Mouse (Mus musculus): ENCODE measurements around the gene Mtrf1l. TPM values are rescaled to one million over a fixed set of nuclear protein-coding genes. Genes with fewer than 3 reads are reported as not detected.
A peak's percentile ranks its signal among the peaks of the same experiment; 100 is the strongest.

Mtrf1l gene
- total RNA-seq, 2 experiments from 2014 or later = 9.1 to 10.4 TPM

GRCm38 (mm10) chr10:5805731-5806307, 17.9 kb downstream of the Mtrf1l start:
- peak; percentile 95 for DNase-seq (ENCODE audit: low spot score)
- intact Hi-C loops (cut with DNase I) = no loop called here

- intact Hi-C loops (cut with DNase I) = no loop called here
- DNase-seq (ENCODE audit: low spot score) = peak; percentile 97
Measured at GRCm38 (mm10) chr10:5805243-5805730, 18.4 kb downstream of the Mtrf1l start, which contains the start of gene Fbxo5. TSS of gene Fbxo5 (minus strand) at chr10:5805600.

GRCm38 (mm10) chr10:5804691-5805156, 19.0 kb downstream of the Mtrf1l start:
- intact Hi-C loops (cut with DNase I) = loop anchor here (1.0 to 5.0 kb wide), 2 partner anchors 19 to 38 kb away; partner anchors contain the start of gene Mtrf1l
- no peak for DNase-seq (ENCODE audit: low spot score)

GRCm38 (mm10) chr10:5803739-5804138, 20.0 kb downstream of the Mtrf1l start:
- intact Hi-C loops (cut with DNase I) = loop anchor here (1.0 to 5.0 kb wide), 2 partner anchors 20 to 39 kb away; partner anchors contain the start of gene Mtrf1l
- no peak for DNase-seq (ENCODE audit: low spot score)

GRCm38 (mm10) chr10:5802866-5803265, 20.8 kb downstream of the Mtrf1l start:
- intact Hi-C loops (cut with DNase I) = loop anchor here (5.0 kb wide), 1 partner anchor 39 kb away; no protein-coding TSS in a partner anchor
- DNase-seq (ENCODE audit: low spot score) = no peak

- no peak for DNase-seq (ENCODE audit: low spot score)
- intact Hi-C loops (cut with DNase I) = loop anchor here (5.0 kb wide), 1 partner anchor 42 kb away; no protein-coding TSS in a partner anchor
Measured at GRCm38 (mm10) chr10:5800490-5800889, 23.2 kb downstream of the Mtrf1l start.

- DNase-seq (ENCODE audit: low spot score) = no peak
- intact Hi-C loops (cut with DNase I) = no loop called here
Measured at GRCm38 (mm10) chr10:5798069-5798468, 25.6 kb downstream of the Mtrf1l start.

- intact Hi-C loops (cut with DNase I) = no loop called here
- DNase-seq (ENCODE audit: low spot score) = no peak
Measured at GRCm38 (mm10) chr10:5790657-5791056, 33.1 kb downstream of the Mtrf1l start.

GRCm38 (mm10) chr10:5786923-5787322, 36.8 kb downstream of the Mtrf1l start:
- intact Hi-C loops (cut with DNase I) = loop anchor here (1.0 to 5.0 kb wide), 2 partner anchors 145 to 187 kb away; no protein-coding TSS in a partner anchor

More at GRCm38 (mm10) chr10:5786923-5787322, 36.8 kb downstream of the Mtrf1l start:
- no peak for DNase-seq (ENCODE audit: low spot score)

Other genes starting within 250 kb of the Mtrf1l start
- 10 to 100 TPM; 13.3 to 19.5 TPM for gene Myct1, start 230.1 kb downstream of the Mtrf1l start, total RNA-seq (2021)
- gene Vip, start 184.7 kb downstream of the Mtrf1l start, total RNA-seq (2021) = not detected
- gene Fbxo5, start 18.3 kb downstream of the Mtrf1l start, total RNA-seq (2021) = 1 to 10 TPM in 1 of 2 experiments, under 1 TPM in 1; 0.55 to 1.9 TPM
- gene Rgs17, start 98.5 kb upstream of the Mtrf1l start, total RNA-seq (2021) = under 1 TPM; 0.50 to 0.83 TPM

Data from heart, postnatal 25 days (tissue).